Mouse (Mus musculus): Measurements from ENCODE around the gene Rabgap1l.
"Not testable (repeated sequence)": the region's sequence is repeated elsewhere in the genome, so short reads cannot be mapped to it uniquely, and the experiment has no call there.

The Rabgap1l gene

DNA sequence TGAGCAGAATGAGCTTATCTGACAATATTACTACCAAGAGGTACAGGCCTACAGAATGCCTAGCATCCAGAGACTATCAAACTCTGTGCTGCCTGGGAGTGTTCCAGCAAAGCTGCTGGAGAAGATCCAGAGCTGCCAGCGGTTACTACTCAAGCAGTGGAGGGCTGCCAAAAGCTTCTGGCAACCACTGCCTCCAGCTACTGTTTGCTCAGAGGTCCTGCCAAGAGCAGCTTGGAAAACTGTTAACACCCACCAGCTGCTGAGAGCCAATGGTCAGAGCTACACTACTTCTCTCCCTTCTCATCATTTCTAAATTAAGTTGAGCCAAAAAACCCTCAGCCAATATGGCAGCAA is 99.9 kb downstream of the Rabgap1l start:
- DNase-seq (ENCODE audit: low read depth, low spot score) = no peak

DNA sequence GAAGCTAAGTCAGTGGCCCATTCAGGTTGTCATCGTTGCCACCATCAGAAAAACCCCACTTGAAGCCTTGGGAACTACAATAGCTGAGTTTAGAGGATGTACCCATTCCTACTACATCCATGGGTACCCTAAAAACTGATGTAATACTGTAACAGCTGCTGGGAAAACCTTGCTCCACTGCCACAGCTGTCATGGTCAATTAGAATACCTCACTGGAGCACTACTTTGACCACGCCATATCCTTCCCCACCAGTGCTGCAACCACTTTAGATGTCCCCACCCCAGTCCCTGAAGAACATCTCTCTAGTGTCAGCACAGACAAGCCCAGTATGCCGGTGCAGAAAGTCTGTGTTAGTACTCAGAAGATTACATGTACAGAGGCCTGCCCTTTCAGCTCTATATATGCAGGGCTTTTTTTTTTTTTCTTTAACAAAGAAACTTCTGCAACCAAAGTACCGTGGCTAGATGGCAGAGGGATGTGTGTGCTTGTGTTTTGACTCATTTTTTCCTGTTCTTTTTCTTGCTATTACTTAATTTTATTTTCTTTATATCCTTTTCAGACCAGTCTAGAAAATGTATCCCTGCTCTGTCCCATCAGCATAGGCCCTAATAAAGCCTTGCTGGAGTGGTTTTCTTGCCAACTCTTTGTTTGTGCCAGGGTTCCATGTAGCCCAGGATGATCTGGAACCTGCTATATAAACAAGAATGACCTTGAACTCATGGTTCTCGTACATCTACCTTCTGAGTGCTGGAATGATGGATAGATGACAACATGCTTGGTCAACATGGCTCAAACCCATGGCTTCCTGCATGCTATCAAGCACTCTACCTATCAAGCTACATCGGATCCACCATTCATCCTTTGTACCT is 100.6 kb downstream of the Rabgap1l start:
- DNase-seq (ENCODE audit: low read depth, low spot score) = no peak

DNA sequence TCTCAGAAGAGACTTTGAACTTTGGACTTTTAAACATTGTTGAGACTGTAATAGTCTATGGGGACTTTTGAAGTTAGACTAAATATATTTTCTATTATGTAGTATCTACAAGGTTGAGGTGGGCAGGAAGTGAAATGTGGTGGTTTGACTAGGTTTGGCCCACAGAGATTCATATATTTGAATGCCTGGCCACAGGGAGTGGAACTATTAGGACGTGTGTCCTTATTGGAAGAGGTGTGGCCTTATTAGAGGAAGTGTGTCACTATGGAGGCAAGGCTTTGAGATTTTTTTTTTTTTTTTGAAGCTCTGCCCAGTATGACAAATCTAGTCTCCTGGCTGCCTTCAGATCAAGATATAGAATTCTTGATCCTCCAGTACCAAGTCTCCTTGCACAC is 101.8 kb downstream of the Rabgap1l start:
- DNase-seq (ENCODE audit: low read depth, low spot score) = no peak

DNA sequence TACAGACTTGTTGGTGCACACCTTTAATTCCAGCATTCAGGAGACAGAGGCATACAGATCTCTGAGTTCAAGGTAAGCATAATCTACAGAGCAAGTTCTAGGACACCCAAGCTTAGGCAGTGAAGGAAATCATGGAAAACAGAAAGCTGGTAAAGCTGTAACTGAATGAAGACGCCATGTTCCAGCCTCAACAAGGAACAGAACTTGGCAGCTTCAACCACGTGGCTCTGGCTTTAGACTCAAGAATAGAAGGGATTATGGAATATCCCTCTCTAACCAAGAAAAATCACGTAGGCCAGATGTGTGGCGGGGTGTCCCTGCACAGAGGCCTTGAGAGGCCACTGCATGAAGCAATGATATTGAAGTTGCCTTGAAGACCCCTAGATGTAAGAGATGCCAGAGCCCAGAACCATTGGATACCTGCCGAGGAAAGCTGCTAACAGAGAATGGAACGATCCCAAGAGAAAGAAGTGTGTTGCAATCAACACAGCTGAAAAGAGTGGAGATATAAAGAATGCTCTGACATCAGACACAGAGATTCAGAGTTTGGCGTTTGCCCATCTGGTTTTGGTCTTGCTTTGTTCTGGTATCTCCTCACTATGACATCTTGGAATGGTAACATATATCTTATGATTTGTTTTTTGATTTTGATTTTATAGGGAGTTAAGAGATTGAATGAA is 102.4 kb downstream of the Rabgap1l start:
- DNase-seq (ENCODE audit: low read depth, low spot score) = no peak

DNA sequence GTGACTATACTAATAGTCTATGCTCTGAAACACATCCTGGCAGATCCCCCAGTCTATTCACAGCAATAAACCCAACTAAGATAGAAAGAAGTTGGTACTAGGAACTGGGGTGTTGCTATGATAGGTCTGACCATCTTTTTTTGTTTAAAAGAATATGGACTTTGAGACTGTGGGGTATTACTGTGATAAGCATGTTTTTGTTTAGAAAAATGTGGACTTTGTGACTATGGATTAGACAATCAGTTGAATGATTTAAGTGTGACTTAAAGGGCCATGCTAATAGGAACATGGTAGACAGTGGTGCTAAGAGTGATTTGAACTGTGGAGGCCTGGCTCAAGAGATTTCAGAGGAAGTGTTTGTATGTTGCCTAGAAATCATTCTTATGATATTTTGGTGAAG is 103.5 kb downstream of the Rabgap1l start:
- no peak for DNase-seq (ENCODE audit: low read depth, low spot score)

DNA sequence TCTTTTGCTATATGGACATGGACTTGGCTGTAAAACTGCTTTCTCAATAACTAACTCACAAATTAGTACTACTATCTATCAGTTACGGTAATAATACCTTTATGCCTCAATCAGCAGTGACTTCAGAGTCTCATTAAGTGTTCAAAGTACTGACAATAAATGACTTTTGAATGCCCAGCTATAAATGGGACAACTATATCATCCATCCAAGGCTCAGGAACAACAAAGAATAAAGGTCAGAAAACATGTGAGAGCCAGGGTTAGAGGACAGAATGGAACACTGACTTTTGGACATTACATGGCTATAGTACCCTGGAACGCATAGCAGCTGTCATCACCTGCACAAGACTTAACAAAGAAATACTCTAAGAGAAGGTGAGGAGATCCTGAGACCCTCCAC is 108.8 kb downstream of the Rabgap1l start:
- no peak for DNase-seq (ENCODE audit: low read depth, low spot score)

DNA sequence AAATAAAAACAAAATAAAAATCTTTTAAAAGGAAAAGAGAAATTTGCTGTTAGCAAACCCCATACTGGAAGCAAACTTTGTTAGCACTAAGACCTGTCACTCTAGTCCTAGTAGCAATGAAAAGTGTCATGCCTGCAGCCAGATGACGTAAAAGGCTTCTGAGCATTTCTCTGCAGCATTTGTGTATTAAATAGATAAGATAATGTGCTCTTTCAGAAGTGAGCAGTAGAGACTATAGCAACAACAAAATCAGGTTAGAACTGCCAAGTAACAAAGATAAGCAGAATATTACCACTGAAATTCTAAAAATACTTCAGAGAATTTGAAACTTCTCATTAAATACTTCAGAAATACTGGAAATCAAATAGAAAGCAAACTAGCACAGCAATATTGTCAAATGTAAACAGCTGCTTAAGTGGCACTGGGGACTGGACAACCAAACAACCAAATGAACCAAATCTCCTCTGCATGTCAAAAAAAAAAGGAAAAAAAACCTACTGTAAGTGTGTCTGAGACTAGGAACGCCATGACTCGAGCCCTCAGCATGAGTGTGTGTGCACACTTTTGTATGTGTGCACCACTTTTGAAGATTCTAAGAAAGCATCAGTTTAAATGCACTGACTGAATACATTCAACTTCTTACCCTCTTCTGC is 111.5 kb downstream of the Rabgap1l start:
- DNase-seq (ENCODE audit: low read depth, low spot score) = no peak

DNA sequence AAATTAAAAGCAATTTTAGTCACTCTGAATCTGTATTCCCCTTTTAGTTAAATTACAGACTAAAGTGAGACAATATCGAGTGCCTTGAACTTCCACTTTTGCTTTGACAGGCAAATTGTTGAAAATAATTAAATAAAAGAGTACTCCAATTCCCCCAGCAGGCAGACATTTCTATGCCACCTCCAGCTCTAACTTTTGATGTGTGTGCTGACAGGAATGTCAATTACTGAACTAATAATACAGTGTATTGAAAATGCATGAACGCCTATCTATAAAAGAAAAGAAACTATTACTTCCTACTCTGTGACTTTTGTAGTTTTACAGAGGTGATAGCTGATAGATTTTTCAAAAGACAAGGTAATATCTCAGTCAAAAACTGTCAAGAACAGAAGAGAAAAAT is 118.2 kb downstream of the Rabgap1l start:
- DNase-seq (ENCODE audit: low read depth, low spot score) = peak; percentile 25

DNA sequence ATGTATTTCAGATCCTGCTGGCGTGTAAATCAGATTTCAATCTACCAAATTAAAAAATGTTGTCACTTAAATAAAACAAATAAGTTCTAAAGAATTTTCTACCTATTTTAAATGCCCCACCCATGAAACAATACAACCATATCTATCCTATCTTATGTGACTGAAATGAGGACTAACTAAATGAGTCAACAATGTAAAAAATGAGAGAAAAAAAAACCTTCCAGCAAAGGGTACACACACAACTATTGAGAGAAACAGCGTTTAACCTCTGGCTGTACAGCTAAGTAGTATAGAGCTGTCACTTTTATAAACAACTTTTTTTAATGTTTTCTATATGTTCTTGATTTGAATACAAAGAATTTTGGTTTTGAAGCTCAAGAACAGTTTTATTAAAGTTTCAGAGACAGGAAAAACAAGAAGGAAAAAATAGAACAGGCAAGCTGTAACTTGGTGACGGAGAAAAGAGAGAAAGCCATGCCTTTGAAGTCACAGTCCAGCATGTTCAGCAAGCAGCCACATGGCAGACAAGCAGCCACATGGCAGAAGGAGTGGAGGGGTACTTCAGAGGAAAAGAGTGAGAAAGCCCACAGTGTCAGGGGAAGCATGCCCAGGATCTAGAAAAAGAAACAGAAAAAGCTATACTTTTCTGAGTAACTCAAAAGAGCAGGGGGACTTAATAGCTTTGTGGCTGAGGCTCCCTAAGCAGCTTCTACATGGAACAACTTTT is 120.8 kb downstream of the Rabgap1l start:
- no peak for DNase-seq (ENCODE audit: low read depth, low spot score)

DNA sequence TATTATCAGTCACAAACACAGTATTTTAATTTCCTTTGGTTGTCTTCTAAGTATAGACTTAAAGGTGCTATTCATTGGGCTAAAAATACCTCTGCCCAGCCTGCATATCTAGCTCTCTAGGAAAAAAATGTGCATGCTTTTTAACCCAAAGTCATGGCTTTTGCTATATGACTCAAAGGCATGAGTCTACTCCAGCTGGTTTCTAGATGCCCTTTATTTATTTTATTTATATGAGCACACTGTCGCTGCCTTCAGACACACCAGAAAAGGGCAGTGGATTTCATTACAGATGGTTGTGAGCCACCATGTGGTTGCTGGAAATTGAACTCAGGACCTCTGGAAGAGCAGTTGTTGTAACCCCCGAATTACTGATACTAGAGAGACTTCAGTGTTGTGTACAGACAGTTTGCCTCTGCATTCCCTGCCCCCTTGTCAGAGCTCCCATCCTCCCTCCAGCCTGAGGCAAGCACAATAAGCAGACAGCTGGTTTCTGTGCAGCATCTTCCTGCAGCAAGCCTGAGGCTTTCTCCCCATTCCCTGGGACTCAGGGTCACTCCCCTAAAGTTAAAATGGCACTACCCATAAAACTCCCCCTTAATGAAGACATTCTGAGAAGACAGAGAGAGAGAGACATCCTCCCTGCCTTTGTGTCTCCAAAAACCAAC is 137.1 kb downstream of the Rabgap1l start:
- DNase-seq (ENCODE audit: low read depth, low spot score) = no peak

DNA sequence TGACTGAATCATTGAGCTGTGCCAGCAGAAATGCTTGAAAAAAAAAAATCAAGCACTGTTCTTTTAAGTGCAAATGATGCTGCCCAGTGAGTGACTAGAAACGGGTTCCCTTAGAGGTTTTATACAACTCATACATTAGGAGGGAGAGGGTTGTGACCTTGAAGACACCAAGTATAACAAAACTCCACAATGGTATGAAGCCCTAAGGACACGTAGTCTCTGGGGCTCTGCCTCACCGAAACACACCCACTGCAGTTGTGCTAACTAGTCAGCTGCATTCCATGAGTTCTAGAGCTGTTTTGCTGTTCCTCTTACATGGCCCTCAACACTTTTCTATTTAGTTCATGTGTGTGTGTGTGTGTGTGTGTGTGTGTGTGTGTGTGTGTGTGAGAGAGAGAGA is 141.3 kb downstream of the Rabgap1l start:
- DNase-seq (ENCODE audit: low read depth, low spot score) = no peak

DNA sequence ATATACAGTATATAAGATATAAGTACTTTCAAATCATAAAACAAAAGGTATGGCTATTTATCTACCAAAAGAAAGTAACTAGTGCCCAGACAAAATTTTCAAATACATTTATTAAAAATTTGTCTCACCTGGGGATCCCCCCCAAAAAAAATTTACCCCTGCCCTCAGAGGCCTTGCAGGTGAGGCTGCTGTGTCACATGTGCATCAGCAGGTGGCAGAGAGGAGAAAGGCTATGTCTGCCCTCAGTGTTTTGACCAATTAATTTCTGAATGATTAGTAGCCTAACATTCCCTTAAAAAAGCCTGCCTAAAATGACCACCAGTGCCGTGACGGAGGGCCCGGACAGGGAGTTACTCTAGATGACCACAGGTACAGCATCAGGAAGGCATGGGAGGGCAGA is 147.6 kb downstream of the Rabgap1l start:
- DNase-seq (ENCODE audit: low read depth, low spot score) = no peak

DNA sequence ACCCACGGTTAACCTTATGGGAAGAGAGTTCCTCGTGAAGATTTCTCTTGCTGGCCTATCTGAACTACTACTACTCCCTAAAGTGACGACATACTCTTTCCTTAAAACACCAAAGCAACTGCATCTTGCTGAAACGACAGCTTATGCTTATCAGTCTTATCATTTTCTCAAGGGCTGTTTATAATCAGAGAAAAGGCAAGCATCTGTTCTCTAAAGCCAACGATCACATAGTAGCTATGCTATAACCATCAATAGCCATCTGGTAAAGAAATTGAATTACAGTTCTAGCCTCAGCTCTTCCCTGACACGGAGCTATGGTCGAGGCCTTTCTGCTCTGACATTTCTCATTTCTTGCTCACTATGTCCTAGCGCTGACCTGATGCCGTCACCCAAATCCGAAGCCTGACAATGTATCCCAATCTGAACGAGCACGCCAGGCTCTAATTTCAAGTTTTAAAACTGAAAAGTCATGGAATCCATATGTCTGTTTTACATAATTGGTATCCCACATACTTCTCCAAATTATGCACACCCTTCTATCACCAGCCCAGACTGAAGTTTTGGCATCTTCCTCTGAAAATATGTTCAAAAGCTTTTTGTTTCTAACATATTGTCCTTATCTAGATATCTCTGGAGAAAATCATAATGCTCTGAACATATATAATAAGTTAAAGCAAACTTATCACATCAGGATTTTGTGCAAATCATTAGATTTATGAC is 164.6 kb downstream of the Rabgap1l start:
- no peak for DNase-seq (ENCODE audit: low read depth, low spot score)

DNA sequence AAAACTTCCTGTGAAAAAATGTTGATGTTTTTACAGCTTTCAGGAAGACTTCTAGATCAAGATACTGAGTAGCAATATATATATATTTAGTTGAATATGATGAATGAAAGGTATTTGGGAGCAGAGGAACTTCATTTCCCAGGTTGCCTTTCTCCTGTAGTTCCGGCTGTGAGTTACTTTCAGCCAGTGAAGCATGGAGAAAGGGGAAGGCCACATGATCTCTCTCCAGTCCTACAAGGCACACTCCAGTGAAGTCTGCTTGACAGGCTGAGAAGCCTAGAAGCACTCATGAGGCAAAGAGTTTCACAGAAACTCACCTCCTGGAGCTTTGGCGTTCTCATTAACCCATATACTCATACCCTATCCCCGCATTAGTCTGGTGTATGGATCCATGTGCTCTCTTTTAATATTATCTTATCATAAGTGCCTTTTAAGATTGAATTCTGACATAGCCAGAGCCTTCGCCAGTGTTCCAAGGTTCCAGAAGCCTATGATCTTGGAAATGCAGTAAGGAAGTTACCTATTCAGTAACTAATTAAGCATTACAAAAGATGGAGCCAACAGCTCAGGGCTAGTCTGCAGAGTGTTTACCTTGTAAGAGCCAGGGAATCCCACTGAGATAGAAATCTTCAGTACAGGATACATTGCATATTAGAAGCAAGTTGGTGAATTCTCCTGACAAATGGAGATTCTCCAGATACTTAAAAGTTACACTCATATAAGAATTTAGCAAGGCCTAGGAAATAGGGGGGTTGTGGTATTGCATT is 168.5 kb downstream of the Rabgap1l start:
- DNase-seq (ENCODE audit: low read depth, low spot score) = not testable (repeated sequence)

DNA sequence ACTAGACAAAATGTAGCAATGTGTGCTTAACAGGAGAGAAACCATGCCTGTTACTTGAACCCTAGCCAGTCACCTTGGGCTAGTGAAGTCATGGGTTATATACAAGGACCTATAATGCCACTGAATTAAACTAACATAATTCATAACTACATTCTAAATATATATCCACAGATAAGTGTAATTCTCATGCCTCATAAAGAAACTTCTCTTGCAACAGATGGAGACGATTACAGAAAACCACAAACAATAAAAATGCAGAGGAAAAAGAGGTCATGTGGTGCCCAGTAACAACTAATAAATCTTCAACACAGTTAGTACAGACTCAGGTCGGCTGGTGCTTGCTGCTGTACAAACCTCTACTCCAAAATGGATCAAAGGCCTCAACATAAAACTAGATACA is 174.8 kb downstream of the Rabgap1l start:
- no peak for DNase-seq (ENCODE audit: low read depth, low spot score)

DNA sequence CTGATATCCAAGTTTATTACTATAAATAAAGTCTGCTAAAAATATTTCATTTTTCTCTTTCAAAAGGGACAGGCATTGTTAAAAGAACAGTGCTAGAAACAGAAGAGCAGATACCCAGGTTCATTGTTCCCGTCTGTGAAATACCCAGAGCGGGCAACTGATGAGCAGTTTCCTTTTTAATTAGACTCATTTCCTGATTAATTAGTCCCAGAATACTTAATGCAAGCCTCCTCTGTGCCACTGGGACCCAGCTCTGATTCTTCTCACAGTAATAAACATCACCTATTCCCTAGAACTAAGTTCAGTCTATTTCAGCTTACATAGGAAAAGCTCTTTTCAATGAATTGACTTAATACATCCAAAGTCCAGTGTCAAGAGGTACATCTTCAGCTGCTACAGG is 186.6 kb downstream of the Rabgap1l start:
- DNase-seq (ENCODE audit: low read depth, low spot score) = no peak

DNA sequence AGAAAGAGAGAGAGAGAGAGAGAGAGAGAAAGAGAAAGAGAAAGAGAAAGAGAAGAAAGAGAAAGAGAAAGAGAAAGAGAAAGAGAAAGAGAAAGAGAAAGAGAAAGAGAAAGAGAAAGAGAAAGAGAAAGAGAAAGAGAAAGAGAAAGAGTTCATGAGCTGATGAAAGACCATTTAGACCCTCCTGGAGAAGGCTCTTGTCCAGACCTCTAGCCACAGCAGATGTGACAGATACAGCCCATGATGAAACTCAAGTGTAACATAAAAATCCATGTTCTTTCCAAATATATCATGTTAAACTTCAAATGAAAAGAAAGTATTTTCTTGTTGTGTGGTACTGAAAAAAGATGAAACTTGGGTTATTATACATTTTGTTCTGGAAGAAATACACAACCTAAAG is 189.7 kb downstream of the Rabgap1l start:
- DNase-seq (ENCODE audit: low read depth, low spot score) = not testable (repeated sequence)

DNA sequence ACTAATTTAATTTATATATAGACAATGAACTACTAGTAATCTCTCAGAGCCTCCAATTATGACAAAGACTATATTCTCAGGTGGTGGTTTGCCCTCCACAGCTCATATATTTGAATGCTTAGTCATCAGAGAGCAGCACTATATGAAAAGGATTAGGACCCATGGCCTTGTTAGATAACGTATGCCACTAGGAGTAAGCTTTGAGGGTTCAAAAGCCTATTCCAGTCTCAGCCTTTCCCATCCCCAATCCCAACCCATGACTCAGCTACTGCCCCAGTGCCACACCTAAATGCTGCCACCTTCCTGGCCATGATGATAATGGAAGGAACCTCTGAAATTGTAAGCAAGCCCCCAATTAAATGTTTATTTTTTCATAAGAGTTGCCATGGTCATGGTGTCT is 195.6 kb downstream of the Rabgap1l start:
- DNase-seq (ENCODE audit: low read depth, low spot score) = no peak

DNA sequence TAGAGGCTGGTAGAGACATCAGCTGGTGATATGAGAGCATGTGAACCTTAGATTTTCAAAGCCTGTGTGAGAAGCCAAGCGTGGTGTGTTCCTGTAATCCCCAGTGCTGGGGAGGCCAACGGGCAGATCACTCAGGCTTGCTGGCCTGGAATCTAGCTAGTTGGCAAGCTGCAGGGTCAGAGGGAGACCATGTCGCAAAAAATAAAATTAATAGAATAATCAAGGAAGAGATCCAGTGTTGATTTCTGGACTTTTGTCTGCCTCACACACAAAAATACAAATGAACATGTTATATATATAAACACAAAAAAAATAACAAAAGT is 196.1 kb downstream of the Rabgap1l start:
- DNase-seq (ENCODE audit: low read depth, low spot score) = no peak

DNA sequence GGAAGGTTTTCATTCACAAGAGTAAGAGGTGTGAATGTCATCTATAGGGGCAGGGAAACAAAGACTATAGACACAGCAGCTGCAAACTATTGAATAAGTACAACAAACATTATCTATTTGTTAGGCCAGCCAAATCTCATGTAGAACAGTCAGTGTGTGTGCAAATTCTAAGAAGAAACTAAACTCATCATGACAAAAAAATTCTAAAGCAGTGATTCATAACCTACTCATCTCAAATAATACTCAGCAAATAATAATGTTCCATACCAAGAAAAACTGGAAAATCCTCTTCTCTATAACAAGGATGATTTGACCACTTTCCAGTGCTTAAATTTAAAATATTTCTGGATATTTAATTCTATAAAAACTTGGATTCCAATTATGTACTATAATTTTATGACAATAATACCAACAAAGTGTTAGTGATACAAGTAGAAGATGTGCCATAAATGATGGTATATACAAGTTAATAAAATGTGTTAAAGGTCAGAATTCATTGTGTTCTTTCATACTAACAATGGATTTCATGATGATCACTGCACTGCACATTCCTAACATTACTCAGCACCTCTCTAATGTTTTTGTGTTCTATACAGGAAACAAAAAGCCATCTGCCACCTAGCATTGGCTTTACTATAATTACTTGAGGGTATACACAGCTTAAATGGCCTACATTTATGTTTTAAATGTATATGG is 196.6 kb downstream of the Rabgap1l start:
- DNase-seq (ENCODE audit: low read depth, low spot score) = no peak

Data from A20 (cell line).